9 mouse cellular contexts compared by ENCODE assay signal in genomic region chr7:70634016-70634415, GRCm38 (mm10).
DNase-seq lines count a peak whose midpoint lies in the region; ATAC-seq lines count a peak whose summit lies in the region.
"Had no signal": no experiment of that assay in that cellular context is flagged by ENCODE, and none has a peak within 500 bp of the region (broad histone marks: within the 10 kb centered on the region; RNA-seq: fewer than 3 reads in every experiment).

No protein-coding gene starts in this region.

- no peak overlapping the region for H3K4me2 ChIP-seq in hindbrain, embryonic 13.5 days
- peak overlapping the region; percentile 26 for H3K4me2 ChIP-seq in embryonic facial prominence, embryonic 15.5 days (replicated peaks)
- H3K4me2 ChIP-seq in limb, embryonic 12.5 days = peak overlapping the region; percentile 40
- H3K4me2 ChIP-seq: midbrain, embryonic 13.5 days had no signal

- peaks cover 20% of the 10 kb centered on the region for H3K4me1 ChIP-seq in hindbrain, embryonic 10.5 days (replicated peaks)
- H3K4me1 ChIP-seq in hindbrain, embryonic 13.5 days (replicated peaks) = peaks cover 10% of the 10 kb centered on the region
- H3K4me1 ChIP-seq in embryonic facial prominence, embryonic 15.5 days = peaks cover 12% of the 10 kb centered on the region
- peaks cover 18% of the 10 kb centered on the region for H3K4me1 ChIP-seq in limb, embryonic 12.5 days (replicated peaks)
- H3K4me1 ChIP-seq: midbrain, embryonic 13.5 days had no signal

- WGBS in hindbrain, embryonic 10.5 days = 48% methylated on average over 11 of the region's 11 CpGs
- WGBS in hindbrain, embryonic 13.5 days = 46% methylated on average over 11 of the region's 11 CpGs
- 19% methylated on average over 11 of the region's 11 CpGs for WGBS in embryonic facial prominence, embryonic 15.5 days
- 18% methylated on average over 11 of the region's 11 CpGs for WGBS in limb, embryonic 12.5 days

- no peaks in the 10 kb centered on the region for H3K9me3 ChIP-seq in hindbrain, embryonic 10.5 days
- no peaks in the 10 kb centered on the region for H3K9me3 ChIP-seq in hindbrain, embryonic 13.5 days
- H3K9me3 ChIP-seq in embryonic facial prominence, embryonic 15.5 days (replicated peaks) = no peaks in the 10 kb centered on the region
- H3K9me3 ChIP-seq in limb, embryonic 12.5 days = no peaks in the 10 kb centered on the region
- H3K9me3 ChIP-seq: midbrain, embryonic 13.5 days had no signal

- peak; percentile 17 for DNase-seq in hindbrain, embryonic 10.5 days (ENCODE audit: low spot score)
- DNase-seq in brain, adult 2 months (ENCODE audit: low read depth, low spot score) = peak; percentile 42
- DNase-seq in adrenal gland, postnatal 4 days (ENCODE audit: low spot score in 2 of 2) = no peak
- no peak for DNase-seq in frontal cortex, postnatal 25 days (ENCODE audit: low spot score in 2 of 2)
- DNase-seq: thymus, postnatal 25 days had no signal

- no peaks in the 10 kb centered on the region for H3K36me3 ChIP-seq in hindbrain, embryonic 10.5 days
- H3K36me3 ChIP-seq in hindbrain, embryonic 13.5 days = no peaks in the 10 kb centered on the region
- H3K36me3 ChIP-seq in embryonic facial prominence, embryonic 15.5 days = no peaks in the 10 kb centered on the region
- no peaks in the 10 kb centered on the region for H3K36me3 ChIP-seq in limb, embryonic 12.5 days
- H3K36me3 ChIP-seq: midbrain, embryonic 13.5 days had no signal

- no peaks in the 10 kb centered on the region for H3K27me3 ChIP-seq in hindbrain, embryonic 10.5 days (ENCODE audit: insufficient read depth, poor library complexity, severe bottlenecking)
- peaks cover 12% of the 10 kb centered on the region for H3K27me3 ChIP-seq in hindbrain, embryonic 13.5 days
- H3K27me3 ChIP-seq in embryonic facial prominence, embryonic 15.5 days = peaks cover 12% of the 10 kb centered on the region; the same call in 1 of the 2 replicates
- H3K27me3 ChIP-seq in limb, embryonic 12.5 days = peaks cover 61% of the 10 kb centered on the region

- H3K9ac ChIP-seq in hindbrain, embryonic 13.5 days = no peak overlapping the region
- H3K9ac ChIP-seq in embryonic facial prominence, embryonic 15.5 days = no peak overlapping the region
- no peak overlapping the region for H3K9ac ChIP-seq in limb, embryonic 12.5 days (replicated peaks)
- H3K9ac ChIP-seq: midbrain, embryonic 13.5 days had no signal

- ATAC-seq in hindbrain, embryonic 13.5 days (ENCODE audit: low FRiP score) = no peak
- ATAC-seq in embryonic facial prominence, embryonic 15.5 days (ENCODE audit: insufficient number of reproducible peaks, low FRiP score, low TSS enrichment, low read depth) = no peak
- no peak for ATAC-seq in limb, embryonic 12.5 days (ENCODE audit: insufficient number of reproducible peaks, insufficient read depth, low FRiP score, low TSS enrichment, low read depth)
- ATAC-seq: midbrain, embryonic 13.5 days had no signal

- H3K4me3 ChIP-seq in hindbrain, embryonic 10.5 days = no peak overlapping the region
- H3K4me3 ChIP-seq in hindbrain, embryonic 13.5 days = no peak overlapping the region
- no peak overlapping the region for H3K4me3 ChIP-seq in embryonic facial prominence, embryonic 15.5 days (replicated peaks)
- H3K4me3 ChIP-seq in limb, embryonic 12.5 days (replicated peaks) = no peak overlapping the region
- H3K4me3 ChIP-seq: midbrain, embryonic 13.5 days had no signal

- peak overlapping the region; percentile 57; the same call in 1 of the 2 replicates for H3K27ac ChIP-seq in hindbrain, embryonic 10.5 days
- no peak overlapping the region for H3K27ac ChIP-seq in hindbrain, embryonic 13.5 days
- H3K27ac ChIP-seq in embryonic facial prominence, embryonic 15.5 days (replicated peaks) = no peak overlapping the region
- peak overlapping the region; percentile 7; the same call in 1 of the 2 replicates for H3K27ac ChIP-seq in limb, embryonic 12.5 days
- H3K27ac ChIP-seq: midbrain, embryonic 13.5 days had no signal

Comparison
In these comparisons a context has a peak if more than half of its experiments do, and no peak if none do; other contexts are left out.
1. H3K27ac ChIP-seq: peak in hindbrain, embryonic 10.5 days (single experiment) and limb, embryonic 12.5 days (single experiment); none in hindbrain, embryonic 13.5 days (single experiment) and embryonic facial prominence, embryonic 15.5 days (single experiment).
2. DNase-seq: peak in hindbrain, embryonic 10.5 days (single experiment) and brain, adult 2 months (single experiment); none in adrenal gland, postnatal 4 days (0 of 2) and frontal cortex, postnatal 25 days (0 of 2).